Mouse (Mus musculus): ENCODE measurements around the gene Kcnq1.

The Kcnq1 gene

DNA sequence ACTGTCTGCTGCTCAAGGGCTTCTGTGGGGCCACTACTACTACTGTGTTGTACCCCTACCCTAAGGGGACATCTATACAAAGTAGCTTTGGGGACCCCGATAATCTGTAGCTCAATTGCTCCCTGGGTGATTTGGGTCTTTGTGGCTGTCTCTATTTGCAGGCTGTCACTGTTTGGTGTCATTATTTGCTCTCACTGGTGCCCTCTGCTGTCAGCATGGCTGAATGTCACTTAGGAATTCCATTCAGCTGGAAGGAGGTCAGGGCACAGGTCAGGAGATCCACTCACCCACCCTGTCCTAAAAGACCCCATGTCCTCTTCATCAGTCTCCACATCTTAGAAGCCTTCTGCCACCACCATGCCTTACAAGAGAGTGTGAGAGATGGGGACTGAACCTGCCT is 32.6 kb downstream of the Kcnq1 start:
- peak in 1 of 2 experiments; percentile 48 for DNase-seq

DNA sequence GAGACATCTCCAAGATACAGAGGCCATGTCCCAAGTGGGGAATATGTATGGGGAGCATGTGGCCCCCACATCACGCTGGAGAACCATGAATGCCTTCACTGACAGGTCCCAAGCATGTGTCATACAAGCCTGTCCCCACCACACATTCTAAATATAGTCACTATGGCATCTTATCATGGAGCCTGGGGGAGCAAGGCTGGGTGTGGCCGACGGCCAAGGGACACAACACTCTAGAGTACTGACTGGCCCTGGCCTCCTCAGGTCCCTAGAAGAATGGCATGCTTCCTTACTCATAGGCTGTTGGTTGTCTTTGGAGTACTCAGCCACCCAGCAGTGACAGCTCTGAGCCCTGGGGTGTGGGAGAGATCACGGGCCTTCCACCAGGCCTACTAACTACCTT is 33.8 kb downstream of the Kcnq1 start:
- DNase-seq = no peak

DNA sequence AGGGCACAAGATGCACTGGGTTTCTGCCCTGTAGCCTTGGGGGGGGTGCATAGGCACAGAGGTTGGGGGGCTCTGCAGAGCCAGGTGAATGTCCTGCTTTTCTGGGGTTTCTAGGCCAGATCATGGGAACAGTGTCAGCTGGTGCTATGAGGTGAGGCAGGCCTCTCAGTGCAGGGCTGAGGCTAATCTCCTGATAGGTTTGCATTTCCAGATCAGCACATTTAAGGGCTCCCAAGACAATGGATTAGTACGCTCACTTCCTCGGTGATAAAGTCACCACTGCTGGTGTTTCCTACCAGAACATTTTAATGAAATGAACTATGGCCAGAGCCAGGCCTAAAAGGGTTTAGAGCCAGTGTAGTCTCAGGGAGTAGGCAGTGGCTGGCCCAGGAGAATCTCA is 36.5 kb downstream of the Kcnq1 start:
- DNase-seq = no peak

DNA sequence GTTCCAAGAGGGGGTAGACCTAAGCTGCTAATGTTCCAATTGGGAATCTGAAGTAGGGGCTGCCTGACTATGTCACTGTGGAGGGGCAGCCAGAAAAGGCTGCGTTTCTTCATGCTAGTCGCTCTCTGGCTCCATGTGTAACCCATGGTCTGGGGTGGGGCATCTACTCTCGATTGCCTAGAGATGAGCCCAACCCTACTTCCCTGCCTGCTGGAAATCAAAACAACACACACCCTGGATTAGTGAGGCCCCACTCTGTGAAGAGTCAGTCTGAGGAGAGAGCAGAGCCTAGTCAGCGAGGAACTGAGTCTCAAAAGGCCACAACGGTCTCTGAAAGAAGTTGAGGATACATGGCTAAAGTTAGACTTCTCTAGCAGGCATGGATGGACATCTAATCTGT is 40.9 kb downstream of the Kcnq1 start:
- no peak for DNase-seq

DNA sequence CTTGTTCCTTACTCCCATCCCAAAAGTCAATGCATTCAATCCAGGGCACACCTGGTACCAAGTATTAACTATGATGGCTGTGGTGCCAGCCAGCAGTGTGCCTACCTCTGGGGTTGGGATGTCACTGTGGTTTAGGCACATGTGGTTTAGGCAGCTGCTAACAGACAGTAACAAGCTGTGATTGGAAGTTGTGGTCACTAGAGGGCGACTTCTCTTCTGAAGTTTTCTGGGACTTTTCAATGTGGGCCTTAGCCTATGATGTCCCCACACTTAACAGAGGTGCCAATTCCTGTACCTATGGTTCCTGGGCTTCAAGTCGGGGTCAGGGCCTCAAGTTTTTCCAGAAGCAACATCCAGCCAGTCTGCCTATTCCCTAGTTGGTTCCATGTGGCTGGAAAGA is 45.0 kb downstream of the Kcnq1 start:
- DNase-seq = peak in 1 of 2 experiments; percentile 14

DNA sequence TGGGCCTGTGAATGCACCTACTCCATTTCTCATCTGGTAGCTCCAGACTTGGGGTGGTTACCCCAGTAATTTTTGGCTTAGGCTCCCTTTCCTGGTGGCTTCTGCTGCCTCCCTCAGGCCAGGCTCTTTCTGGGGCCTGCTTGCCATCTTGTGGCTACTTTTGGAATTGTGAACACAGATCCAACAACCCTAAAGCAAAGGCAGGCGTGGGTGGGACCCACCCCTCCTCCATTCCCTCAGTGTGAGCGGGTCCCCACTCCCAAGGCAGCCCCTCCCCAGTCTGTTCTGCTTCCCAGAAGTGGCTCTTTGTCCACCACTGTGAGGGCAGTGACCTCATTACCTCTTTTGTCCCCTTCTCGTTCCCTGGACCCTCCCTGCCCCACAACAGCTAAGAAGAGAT is 46.2 kb downstream of the Kcnq1 start:
- no peak for DNase-seq

DNA sequence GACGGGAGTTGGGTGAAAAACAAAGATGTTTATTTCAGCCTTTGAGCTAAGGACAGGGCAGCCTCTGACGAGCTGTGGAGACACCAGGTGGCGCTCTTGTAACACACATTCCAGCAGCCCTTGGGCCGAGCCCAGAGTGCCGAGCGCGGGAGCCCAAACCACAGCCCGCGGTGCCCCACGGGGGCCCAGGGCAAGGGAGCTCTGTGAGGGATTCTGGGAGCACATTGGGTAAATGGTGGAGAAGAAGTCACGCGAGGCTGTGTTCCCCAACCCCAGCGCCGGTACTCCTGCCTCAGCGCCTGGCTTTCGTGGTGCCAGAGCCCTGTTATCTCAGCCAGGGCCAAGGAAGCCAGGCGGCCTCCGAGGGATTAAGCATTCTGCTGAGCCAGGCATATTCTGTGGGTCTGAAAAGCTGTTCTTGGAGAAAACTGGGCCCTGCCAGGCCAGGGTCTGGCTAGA is 47.8 kb downstream of the Kcnq1 start:
- DNase-seq = peak; percentile 23 to 74

DNA sequence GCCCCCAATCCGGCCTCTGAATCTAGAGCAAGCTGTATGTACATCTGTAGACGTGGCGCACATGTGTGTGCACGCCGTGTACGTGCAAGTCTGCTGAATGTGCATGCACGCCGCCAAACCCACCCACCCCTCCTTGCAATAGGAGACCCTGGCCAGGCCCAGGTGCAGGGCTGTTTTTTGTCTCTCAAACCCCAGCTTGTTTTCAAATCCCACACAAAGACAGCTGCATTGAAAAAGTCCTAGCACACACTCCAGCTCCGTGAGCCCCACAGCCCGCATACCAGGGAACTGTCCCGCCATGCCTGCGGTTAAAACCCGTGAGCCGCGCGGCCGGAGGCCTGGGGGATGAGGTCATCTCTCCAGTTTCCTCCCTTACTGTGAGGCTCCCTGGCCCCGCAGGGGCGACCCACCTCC is 48.3 kb downstream of the Kcnq1 start:
- DNase-seq = no peak

DNA sequence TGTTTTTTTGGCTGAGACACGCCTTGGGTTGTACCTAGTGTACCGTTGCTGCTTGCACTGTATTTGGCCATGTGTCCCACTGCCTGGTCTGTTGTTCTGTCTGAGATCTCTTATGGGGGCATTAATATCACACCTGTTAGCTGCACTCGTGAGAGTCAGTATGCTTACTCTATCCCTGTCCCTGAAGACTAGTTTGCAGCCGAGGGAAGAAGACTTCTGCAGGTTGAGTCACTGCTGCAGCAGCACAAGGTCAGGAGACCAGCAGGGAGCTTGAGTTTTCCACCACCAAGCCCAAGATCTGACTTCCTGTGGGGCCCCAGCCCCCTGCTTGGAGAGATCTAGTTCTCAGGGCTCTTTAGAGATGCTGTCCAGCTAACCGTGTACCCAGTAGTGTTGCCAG is 49.1 kb downstream of the Kcnq1 start:
- no peak for DNase-seq

DNA sequence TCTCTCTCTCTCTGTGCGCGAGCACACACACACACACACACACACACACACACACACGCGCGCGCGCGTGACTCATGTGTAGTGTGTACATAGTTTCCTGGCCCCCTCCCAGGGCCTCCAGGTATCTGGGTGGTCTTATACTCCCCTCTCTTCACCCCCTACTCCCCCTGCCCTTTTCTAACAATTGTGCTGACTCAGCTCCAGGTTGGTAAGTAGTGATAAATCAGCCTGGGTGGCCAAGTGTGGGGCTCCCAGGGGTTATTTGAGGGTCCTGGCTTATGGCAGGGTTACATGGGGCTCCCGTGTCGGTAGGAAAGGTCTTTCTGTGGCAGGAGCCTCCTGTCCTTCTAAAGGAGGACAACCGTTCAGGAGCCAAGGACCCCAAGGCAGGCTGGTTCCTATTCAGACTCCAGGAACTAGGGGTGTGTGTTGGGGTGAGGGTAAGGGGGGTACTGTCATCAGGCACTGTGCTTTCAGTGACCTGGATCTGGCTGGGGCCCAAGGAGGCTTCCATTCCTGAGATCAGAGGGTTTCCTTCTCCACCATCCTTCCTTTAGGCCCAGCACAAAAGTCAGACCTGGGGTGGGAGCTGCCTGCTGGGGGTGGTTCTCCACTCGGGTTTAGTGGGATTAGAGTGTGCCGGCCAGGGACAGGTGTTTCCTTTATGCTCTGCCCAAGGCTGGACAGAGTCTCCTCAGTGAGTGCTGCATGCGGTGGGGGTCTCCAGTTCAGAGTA is 52.7 kb downstream of the Kcnq1 start:
- no peak for DNase-seq

DNA sequence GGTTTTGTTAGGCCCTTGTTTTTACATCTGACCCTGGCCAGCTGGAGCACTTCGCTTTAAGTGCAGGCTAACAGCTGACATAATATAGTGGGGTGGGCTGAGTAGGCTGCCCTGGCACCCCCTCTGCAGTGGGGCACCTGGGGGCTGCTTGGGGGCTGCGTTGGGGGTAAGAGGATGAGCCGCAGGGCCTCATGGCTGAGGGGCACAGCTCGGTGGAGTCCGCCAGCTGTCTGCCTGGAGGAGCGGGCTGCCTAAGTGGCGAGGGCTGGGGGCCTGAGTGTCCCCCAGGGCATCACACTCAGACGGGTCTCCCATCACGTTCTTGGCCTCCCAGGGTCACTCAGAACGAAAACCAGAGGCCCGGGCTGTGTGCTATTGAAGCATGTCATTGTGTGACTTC is 53.3 kb downstream of the Kcnq1 start:
- DNase-seq = no peak

DNA sequence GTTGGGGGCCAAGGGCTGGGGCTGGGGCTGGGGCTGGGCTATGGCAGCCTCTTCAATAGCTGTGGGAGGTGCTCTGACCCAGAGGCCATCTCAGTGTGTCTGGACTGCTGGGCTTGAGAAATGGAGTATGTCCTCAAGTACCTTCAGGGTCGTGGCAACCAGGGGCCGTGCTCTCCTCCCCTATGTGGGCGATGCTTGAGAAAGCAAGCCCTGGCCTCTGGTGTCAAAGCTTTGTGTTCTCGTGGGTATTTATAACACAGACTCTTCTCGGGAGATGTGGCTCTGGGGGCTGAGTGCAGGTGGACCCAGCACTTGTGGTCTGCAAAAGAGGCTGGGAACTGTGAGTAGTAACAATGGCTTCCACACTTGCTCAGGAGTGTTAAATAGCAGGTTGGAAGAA is 53.9 kb downstream of the Kcnq1 start:
- no peak for DNase-seq

DNA sequence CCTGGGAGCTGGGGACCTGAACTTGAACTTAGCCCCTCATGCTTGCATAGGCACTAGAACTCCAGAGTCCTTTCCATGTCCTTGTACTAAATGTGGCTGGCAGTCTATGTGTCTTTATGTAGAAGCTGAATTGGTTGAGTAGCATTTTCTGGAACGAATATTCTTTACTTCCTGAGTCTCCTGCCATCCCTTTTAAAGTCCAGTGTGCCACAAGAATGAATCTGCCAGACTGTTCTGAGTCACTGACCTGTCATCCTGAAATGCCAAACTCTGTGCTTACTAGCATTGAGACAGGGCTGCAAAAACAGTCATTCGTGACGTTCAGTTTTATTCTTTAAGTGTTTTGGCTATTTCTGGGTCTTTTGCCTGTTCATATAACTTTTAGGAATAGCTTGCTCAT is 55.9 kb downstream of the Kcnq1 start:
- no peak for DNase-seq

DNA sequence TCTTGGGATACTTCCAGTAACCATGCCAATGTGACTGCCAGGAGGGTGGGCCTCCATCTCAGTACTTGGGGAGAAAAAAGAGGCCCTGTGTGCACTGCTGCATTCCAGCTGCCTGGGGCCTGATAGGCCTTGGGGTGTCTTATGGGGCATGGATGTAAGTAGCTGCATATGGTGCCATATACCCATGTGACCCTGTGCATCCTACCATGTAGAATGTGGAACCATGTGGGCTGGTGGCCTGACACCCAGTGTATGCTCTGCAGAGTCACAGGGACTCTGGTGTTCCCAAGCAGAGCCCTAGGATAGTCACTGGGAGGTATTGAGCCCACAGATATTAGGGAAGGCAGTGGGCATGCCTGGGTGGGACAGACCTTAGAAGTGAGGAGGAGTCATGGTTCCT is 57.9 kb downstream of the Kcnq1 start:
- no peak for DNase-seq

DNA sequence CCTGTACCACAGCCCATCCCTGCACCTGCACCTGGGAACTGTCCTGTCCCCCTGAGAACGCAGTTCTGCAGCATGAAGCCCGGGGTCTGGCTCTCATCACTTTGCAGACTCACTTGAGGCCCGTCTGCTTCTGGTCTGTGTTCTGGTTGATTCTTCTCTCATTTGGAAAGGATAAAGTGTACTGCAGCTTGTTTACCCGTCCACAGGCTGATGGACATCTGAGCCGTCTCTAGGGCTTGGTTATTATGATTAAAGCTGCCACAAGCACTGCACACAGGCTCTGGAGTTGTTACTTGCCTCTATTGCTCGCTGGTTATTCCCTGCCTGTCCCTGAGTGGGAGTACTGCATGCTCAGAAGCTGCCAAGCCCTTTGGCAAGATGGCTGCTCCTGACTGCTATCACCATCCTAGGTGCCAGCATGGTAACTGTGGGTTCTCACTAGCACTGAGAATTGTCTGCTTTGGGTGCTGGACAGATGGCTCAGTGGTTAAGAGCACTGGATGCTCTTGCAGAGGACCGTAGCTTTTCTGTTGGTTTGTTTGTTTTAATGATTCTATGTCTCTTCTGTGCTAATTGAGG is 59.6 kb downstream of the Kcnq1 start:
- no peak for DNase-seq

DNA sequence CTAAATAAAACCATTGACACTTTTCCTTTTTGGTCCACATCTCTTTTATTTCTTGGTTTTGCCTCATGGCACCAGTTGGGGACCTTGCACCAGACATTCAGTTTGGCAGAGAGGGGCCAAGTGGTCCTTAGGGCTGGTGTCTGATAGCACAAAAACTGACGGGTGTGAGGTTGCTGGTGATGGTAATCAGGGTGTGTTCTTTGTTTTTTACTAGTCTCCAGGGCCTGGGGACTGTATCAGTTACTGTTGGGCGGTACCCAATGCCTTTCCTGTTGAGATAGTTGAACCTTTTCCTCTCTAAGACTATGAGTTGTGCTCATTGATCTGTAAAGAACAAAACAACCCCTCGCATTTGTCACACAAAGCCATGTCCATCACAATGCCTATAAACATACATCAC is 61.1 kb downstream of the Kcnq1 start:
- DNase-seq = no peak

DNA sequence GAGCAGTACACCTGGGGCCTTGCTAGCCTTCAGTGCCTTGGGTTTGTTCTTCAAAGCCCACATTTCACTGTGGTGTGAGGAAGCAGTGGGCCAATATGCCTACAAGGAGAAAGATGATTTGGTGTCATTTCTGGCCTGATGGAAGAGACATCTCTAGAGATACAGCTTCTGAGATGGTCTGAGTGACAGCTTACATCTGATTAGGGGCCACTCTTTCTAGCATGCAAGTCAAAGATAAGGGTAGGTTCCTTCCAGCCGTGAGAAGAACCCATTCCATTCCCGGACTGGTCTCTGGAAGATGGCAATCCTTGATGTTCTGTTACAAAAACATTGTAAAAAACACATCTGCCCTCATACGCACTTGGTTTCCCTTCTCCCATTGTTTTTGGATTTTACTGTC is 63.2 kb downstream of the Kcnq1 start:
- DNase-seq = no peak

DNA sequence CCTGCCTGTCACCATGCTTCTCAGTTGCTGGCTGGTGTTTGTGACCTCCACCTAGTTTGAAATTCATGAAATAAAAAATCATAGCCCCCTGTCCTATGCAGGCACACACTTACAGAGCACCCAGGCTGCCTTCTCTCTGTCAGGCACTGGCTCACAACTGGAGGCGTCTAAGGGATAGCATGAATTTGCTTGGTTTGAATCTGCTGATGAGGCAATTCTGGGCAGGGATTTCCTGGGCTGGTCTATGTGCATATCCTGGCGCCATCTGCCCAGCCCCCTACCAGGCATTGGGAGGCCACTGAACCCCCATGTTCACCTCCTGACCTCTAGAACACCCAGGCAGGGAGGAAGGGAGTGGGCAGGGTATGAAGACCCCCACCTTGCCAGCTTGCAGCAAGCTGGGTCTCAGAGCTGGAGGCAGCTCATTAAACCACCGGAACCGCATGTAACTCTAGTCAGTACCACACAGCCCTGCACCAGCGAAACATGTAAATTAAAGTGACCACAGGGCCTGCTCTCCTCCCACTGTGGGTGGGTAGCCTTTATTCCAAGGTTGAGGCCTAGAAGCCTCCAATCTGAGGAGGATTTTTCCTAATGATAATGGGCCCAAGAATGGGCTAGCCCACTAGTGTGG is 66.9 kb downstream of the Kcnq1 start:
- DNase-seq = no peak

DNA sequence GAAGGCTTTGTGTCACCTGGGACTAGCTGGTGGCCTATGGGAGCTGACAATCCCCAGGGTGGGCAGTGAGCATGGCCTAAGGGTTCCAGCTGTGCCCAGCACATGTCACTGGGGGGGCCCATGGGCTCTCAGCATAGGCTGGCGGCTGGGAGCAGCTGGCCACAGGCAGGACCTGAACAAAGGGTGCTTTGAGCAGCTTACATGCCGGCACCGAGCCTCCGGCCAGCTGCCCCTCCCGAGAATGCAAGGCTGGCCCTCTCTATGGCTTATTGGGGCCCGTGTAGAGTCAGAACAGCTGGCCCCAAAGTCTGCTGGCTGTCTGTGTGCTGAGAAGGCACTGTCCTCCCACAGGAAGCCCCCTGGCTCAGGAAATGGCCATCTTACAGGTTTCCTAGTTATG is 68.5 kb downstream of the Kcnq1 start:
- no peak for DNase-seq

DNA sequence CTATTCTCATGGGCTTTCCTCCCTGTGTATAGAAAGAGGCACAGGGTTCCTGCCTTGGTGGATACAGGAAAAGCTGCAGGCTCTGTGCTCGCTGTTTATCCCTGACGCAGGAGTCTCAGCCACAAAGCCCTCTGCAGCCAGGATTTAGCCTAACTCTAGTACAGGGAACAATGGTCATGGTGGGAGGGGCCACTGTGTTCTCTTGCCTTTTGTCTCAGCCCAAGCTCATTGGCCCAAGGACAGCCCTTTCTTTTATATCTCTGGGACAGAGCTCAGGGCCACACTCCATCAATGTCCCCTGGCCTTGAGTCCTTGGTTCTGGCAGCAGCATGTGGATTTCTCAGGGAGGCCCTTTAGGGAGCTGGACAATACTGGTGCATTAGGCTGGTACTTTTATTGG is 72.7 kb downstream of the Kcnq1 start:
- DNase-seq = no peak

DNA sequence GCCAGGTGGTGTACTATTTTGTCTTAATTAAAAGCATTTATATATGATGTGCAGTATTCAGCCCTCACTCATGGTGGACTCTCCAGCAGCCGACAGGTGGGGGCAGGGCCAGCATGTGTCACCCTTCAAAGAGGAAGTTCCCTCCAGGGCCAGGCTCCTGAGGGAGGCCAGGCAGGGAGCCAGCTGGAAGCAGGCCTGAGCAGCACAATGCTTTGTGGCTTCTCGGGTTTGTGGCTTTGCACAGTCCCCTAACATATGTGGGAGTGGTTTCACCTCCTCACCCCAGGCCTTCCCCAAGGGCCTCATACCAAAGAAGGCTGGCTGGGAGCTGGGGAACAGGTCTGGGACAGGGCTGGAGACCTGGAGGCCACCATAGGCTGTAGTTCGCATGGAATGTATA is 74.6 kb downstream of the Kcnq1 start:
- DNase-seq = peak in 1 of 2 experiments; percentile 19

DNA sequence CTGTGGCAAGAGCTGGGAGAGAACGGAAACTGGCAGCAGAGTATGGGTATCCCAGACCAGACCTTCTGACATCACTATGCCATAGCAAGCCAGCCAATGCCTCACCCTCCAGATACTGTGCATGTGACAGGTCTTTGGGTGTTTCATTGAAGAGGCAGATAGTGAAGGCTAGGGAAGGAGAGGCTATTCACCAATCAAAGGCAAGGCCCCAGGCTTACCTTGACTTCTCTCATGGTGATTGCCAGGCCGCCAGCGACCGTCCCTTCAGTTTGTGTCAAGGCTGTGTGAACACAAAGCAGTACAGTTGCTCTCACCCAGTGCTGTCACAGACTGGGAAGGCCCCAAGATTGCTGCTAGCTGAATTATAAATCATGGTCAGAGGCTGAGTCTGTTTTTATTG is 75.1 kb downstream of the Kcnq1 start:
- no peak for DNase-seq

DNA sequence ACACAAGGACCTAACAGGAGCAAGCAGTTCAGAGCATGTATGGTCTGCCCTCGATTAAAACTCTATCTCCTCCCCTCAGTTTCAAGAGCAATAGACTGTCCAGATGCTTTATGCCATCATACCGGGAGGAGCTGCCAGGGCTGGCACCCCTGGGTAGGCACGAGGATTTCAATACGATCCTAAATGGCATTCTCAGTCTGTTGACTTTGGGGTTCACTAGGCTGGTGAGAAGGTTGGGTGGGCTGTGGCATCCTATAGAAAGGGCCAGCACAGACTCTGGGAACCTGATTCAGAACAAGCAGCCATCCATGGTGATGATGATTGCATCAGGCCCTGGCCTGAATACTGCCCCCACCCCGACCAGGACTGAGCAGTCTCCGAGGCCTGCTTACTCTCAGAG is 79.3 kb downstream of the Kcnq1 start:
- no peak for DNase-seq

DNA sequence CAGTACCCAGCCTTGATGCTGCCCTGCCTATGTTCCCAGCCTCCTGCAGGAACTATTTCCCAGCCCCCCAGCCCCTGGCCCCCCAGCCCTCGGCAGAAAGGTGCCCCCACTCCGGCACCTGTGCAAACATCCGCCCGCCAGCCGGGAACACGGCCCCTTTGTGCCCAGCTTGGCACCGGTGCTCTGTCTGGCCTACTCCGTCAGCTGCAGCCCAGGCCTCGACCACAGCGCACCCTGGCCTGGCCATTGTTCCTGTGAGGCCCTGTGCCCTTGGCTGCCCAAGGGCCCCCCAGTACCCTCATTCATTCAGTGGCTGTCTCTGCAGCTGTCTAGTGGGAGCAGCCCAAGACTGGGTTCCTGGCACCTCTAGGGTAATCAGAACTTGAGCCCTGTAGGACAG is 80.2 kb downstream of the Kcnq1 start:
- no peak for DNase-seq

DNA sequence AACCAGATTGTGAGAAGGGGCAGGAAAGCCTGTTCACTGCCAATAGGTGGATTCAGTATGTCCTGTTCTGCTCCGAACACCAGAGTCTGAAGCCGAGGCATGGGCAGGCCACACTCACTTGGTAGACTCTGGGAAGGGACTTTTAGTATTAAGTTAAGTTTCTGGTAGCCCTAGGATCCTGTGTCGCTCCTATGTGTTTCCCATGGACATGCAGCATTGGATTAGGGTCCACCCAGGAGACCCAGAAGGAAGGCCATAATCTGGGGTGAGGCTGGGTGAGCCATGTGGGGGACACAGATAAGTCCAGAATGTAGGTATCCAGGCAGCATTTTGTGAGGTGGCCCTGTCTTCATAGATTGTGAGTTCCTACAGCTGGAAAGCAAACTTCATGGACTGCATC is 81.0 kb downstream of the Kcnq1 start:
- DNase-seq = no peak

Data from spleen, adult 18-20 months (tissue).